Mouse (Mus musculus) heart, embryonic 15.5 days (tissue): ENCODE data around the gene Yju2. TPM values are rescaled to one million over a fixed set of nuclear protein-coding genes. Genes with fewer than 3 reads are reported as not detected.

Experiments used
- ATAC-seq: fragments of 200-750 bp; cut with Nextera tagmentation; replicated peaks from 2 replicates; pipeline ENCODE4 v1.8.0; 2017; ENCODE audit warnings: low read depth, moderate TSS enrichment; ENCODE audit not compliant: insufficient number of reproducible peaks, insufficient read depth, low FRiP score
- H3K27ac ChIP-seq: fragments of 300-500 bp; sonication (generic); 2 replicates; pipeline ENCODE4 v1.5.1; 2015; ENCODE audit warnings: mild to moderate bottlenecking, inconsistent platforms
- H3K27me3 ChIP-seq: fragments of 300-500 bp; sonication (generic); 2 replicates; pipeline ENCODE4 v1.6.1; 2015; ENCODE audit warnings: inconsistent platforms
- H3K36me3 ChIP-seq: fragments of 300-500 bp; sonication (generic); 2 replicates; pipeline ENCODE4 v1.6.1; 2015; ENCODE audit warnings: mild to moderate bottlenecking, inconsistent platforms
- H3K4me1 ChIP-seq: fragments of 300-500 bp; sonication (generic); replicated peaks from 2 replicates; pipeline ENCODE4 v1.6.1; 2015; ENCODE audit warnings: inconsistent platforms
- H3K4me2 ChIP-seq: fragments of 300-500 bp; sonication (generic); 2 replicates; pipeline ENCODE4 v1.6.1; 2015; ENCODE audit warnings: inconsistent platforms, mild to moderate bottlenecking, moderate library complexity
- H3K4me3 ChIP-seq: fragments of 300-500 bp; sonication (generic); 2 replicates; pipeline ENCODE4 v1.5.1; 2015; ENCODE audit warnings: mild to moderate bottlenecking, inconsistent platforms
- H3K9ac ChIP-seq: fragments of 300-500 bp; sonication (generic); 2 replicates; pipeline ENCODE4 v1.6.1; 2015; ENCODE audit warnings: mild to moderate bottlenecking, inconsistent platforms
- H3K9me3 ChIP-seq: fragments of 300-500 bp; sonication (generic); replicated peaks from 2 replicates; pipeline ENCODE4 v1.6.1; 2016; ENCODE audit warnings: inconsistent platforms
- WGBS: fragments of 180-500 bp; shearing (Covaris S2); methylation state at CpG from one replicate; pipeline ENCODE4 v1.1.7; 2015; ENCODE audit warnings: mixed read lengths; 5-methylcytosine and 5-hydroxymethylcytosine counted together
- polyA plus RNA-seq: library from polyadenylated mRNA; unstranded; fragments of >200 nt; fragmentation: Nextera tagmentation; extraction: Ambion mirVana; gene quantifications from 2 replicates; pipeline ENCODE4 v1.2.1, GENCODE M21; 2015

Yju2 gene
- polyA plus RNA-seq, 1 experiment from 2014 or later, result 13.9 TPM

GRCm38 (mm10) chr17:55986030-55986961 is 27.4 kb downstream of the Yju2 start, which contains the start of gene Fsd1:
Fsd1 (plus strand) TSS chr17:55986509.
- peak; percentile 23; the same call in 1 of the 2 replicates for ATAC-seq
- 0 out of 2 replicates have a peak within 1 kb of the TSS, but pooled peaks have one; percentile 15 for H3K9ac ChIP-seq
- WGBS, result 8% methylated on average over 35 of the region's 35 CpGs

GRCm38 (mm10) chr17:55990278-55990898 is 31.5 kb downstream of the Yju2 start:
- Histone ChIP-seq H3K27me3 (peaks cover 26% of the 10 kb centered on the region), H3K27ac (no peak overlapping the region), H3K4me2 (no peak overlapping the region), H3K36me3 (no peaks in the 10 kb centered on the region), H3K4me3 (no peak overlapping the region), H3K9me3 (no peaks in the 10 kb centered on the region), H3K4me1 (peaks cover 6% of the 10 kb centered on the region), H3K9ac (no peak overlapping the region)
- ATAC-seq, result no peak
- 70% methylated on average over 8 of the region's 8 CpGs for WGBS

More at GRCm38 (mm10) chr17:55986030-55986961, 27.4 kb downstream of the Yju2 start, which contains the start of gene Fsd1:
- Histone ChIP-seq H3K36me3 (no peaks in the 10 kb centered on the region), H3K4me1 (peaks cover 6% of the 10 kb centered on the region), H3K4me2 (peak within 1 kb of the TSS; percentile 55), H3K4me3 (peak within 1 kb of the TSS; percentile 37), H3K9me3 (no peaks in the 10 kb centered on the region), H3K27ac (no peak within 1 kb of the TSS), H3K27me3 (peaks cover 27% of the 10 kb centered on the region)

GRCm38 (mm10) chr17:55996007-55996406 is 37.1 kb downstream of the Yju2 start:
- no peaks in the 10 kb centered on the region for H3K4me1 ChIP-seq
- no peak for ATAC-seq
- no peaks in the 10 kb centered on the region for H3K36me3 ChIP-seq
- H3K4me3 ChIP-seq, result no peak overlapping the region
- 79% methylated on average over 15 of the region's 15 CpGs for WGBS
- H3K9ac ChIP-seq, result no peak overlapping the region
- no peak overlapping the region for H3K4me2 ChIP-seq
- H3K27me3 ChIP-seq, result peaks cover 16% of the 10 kb centered on the region
- no peaks in the 10 kb centered on the region for H3K9me3 ChIP-seq
- H3K27ac ChIP-seq, result no peak overlapping the region

GRCm38 (mm10) chr17:55999794-56000499 is 41.0 kb downstream of the Yju2 start:
- 10% methylated on average over 30 of the region's 30 CpGs for WGBS
- no peaks in the 10 kb centered on the region for H3K36me3 ChIP-seq

GRCm38 (mm10) chr17:56003000-56003399 is 44.1 kb downstream of the Yju2 start:
- H3K4me3 ChIP-seq, result no peak overlapping the region
- H3K4me1 ChIP-seq, result peaks cover 18% of the 10 kb centered on the region
- H3K9ac ChIP-seq, result no peak overlapping the region
- H3K27me3 ChIP-seq, result peaks cover 24% of the 10 kb centered on the region
- 59% methylated on average over 3 of the region's 3 CpGs for WGBS
- H3K27ac ChIP-seq, result no peak overlapping the region
- H3K9me3 ChIP-seq, result no peaks in the 10 kb centered on the region
- H3K36me3 ChIP-seq, result no peaks in the 10 kb centered on the region
- no peak for ATAC-seq
- H3K4me2 ChIP-seq, result no peak overlapping the region

More at GRCm38 (mm10) chr17:55999794-56000499, 41.0 kb downstream of the Yju2 start:
- no peak for ATAC-seq
- Histone ChIP-seq H3K27me3 (peaks cover 24% of the 10 kb centered on the region), H3K4me2 (peak overlapping the region; percentile 23), H3K4me1 (peaks cover under 1% of the 10 kb centered on the region; the same call in 1 of the 2 replicates), H3K27ac (no peak overlapping the region), H3K9ac (no peak overlapping the region), H3K9me3 (no peaks in the 10 kb centered on the region), H3K4me3 (no peak overlapping the region)

DNA sequence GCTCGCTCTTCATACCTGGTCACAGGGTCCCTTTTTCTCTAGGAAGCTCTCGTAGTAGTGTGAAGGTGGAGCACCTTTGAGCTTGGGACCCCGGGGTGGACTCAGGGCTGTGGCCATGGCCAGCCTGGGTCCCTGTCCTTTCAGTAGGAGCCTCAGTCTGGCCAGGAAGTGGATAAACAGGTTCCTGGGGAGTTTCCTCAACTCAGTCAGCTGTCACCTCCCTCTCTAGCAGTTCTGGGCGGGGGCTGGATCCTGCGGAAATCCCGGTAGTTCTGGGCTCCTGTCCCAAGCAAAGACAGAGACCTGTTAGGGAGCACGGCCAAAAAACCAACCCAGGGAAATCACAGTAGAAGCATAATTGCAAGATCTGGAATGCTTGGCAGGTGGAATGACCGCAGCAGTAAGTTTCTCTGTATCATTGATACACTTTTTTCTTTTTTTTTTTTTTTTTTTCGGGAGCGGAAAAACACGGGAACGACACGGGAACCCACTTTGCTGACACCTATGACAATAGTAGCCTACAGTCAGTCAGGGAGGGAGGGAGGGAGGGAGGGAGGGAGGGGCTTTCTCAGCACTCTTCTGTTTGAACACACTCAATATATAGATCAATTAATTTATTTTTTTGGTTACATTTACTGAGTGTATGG is 46.6 kb downstream of the Yju2 start, which contains the start of the genes Stap2 and Mpnd:
TSS of gene Stap2 (minus strand) at position 170 of the 647 bp plus-strand sequence.
TSS of gene Mpnd (plus strand) at position 297 of the 647 bp plus-strand sequence.
- H3K9ac ChIP-seq, result peak within 1 kb of the TSS; percentile 44; the same call in 1 of the 2 replicates

DNA sequence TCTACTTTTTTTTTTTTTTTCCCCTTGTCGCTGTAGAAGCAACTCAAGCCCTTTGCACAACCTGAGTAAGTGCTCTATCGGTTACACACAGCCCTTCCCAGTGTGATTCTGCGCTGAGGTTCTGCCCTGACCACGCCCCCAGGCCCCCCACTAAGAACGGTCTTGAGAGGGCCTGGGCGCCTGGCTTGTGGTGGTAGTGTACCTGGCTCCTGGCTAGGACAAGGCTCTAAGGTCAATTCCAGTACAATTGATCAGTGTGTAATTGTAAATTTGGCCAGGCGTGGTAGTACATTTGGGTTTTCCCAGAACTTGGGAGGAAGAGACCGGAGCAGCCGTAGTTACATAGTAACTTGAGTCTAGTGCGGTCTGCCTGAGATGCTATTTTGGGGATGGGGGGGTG is 48.1 kb downstream of the Yju2 start:
- WGBS, result 51% methylated on average over 10 of the region's 10 CpGs
- no peaks in the 10 kb centered on the region for H3K27me3 ChIP-seq
- ATAC-seq, result no peak
- no peaks in the 10 kb centered on the region for H3K9me3 ChIP-seq
- no peak overlapping the region for H3K9ac ChIP-seq
- H3K4me3 ChIP-seq, result no peak overlapping the region
- peaks cover 33% of the 10 kb centered on the region for H3K4me1 ChIP-seq
- H3K36me3 ChIP-seq, result peaks cover 8% of the 10 kb centered on the region; the same call in 1 of the 2 replicates
- 0 out of 2 replicates have a peak overlapping the region, but pooled peaks have one; percentile 50 for H3K27ac ChIP-seq
- H3K4me2 ChIP-seq, result no peak overlapping the region

More for the DNA sequence above, 46.6 kb downstream of the Yju2 start, which contains the start of the genes Stap2 and Mpnd:
- ATAC-seq, result no peak
- Histone ChIP-seq H3K4me2 (peak within 1 kb of the TSS; percentile 51), H3K36me3 (no peaks in the 10 kb centered on the region), H3K4me1 (peaks cover 29% of the 10 kb centered on the region), H3K27ac (peak within 1 kb of the TSS; percentile 53; the same call in 1 of the 2 replicates), H3K4me3 (peak within 1 kb of the TSS; percentile 44), H3K27me3 (peaks cover 12% of the 10 kb centered on the region), H3K9me3 (no peaks in the 10 kb centered on the region)
- 27% methylated on average over 13 of the region's 13 CpGs for WGBS

DNA sequence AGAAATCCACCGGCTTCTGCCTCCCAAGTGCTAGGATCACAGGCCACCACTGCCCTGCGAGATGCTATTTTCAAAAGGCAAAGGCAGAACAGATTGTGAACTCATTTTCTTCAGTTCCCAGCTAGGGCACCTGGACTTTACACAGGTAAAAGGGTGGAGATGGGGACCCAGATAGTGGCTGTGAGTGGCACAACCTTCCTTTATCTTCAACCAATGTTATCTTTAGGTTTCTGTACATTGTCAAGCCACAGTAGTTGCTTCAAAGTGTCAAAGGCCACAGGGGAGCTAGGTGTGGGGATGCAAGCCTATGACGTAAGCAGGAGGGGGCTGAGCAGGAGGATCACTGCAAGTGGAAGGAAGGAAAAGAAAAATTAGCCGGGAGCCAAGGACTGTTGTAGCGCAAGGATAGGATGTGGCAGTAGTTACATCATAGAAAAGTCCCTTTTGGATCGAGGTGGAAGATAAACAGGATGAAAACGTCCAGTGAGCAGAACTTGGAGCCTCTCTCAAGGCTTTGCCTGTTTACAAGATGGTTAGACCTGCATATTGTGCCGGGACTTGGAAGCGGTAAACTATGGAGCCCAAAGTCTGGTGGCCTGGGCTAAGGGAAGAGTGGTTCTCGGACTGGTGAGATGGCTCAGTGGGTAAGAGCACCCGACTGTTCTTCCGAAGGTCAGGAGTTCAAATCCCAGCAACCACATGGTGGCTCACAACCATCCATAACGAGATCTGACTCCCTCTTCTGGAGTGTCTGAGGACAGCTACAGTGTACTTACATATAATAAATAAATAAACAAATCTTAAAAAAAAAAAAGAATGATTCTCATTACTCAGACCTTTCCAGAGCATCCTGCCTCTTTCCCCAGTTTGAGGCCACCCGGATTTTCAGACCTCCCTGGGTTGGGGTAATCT is 48.8 kb downstream of the Yju2 start:
- Histone ChIP-seq H3K27me3 (no peaks in the 10 kb centered on the region), H3K27ac (peak overlapping the region; percentile 92), H3K4me2 (peak overlapping the region; percentile 92), H3K9ac (no peak overlapping the region), H3K9me3 (no peaks in the 10 kb centered on the region), H3K4me3 (peak overlapping the region; percentile 84), H3K36me3 (peaks cover 9% of the 10 kb centered on the region; the same call in 1 of the 2 replicates), H3K4me1 (peaks cover 33% of the 10 kb centered on the region)
- ATAC-seq, result no peak
- WGBS, result 27% methylated on average over 14 of the region's 14 CpGs

DNA sequence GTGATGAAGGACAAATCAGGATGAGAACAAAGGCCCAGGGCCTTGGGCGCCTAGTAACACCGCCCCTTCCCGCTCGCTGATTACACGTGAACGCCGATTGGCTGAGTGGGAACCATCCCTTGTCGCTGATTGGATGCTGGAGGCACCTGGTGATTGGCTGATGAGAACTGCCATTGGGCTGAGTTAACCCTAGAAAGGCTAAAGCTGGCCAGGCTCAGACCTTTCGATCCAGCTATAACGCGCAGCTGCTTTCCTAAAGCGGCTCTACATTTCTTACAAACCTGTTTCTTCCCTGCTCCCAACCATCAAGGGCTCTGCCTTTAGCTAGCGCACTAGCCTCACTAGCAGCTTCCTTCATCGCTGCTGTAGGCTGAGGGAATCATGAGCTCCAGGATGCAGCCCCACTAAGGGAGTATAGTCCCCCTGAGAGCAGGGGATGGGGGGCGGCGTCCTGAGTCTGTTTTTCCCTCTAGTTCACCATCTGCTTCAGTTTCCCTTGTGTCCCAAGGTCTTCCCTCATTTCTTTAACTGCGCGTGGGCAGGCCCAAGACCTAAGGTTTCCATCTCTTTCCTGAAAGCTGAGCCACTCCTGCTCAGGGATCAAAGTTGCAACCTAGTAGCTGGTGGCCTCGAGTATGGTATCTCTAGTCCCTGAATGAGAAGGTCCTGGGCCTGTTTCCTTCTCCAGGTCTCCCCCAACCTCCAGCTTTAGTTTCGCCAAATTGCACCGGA is 49.6 kb downstream of the Yju2 start:
- ATAC-seq, result peak; percentile 90
- Histone ChIP-seq H3K27me3 (no peaks in the 10 kb centered on the region), H3K9me3 (no peaks in the 10 kb centered on the region), H3K9ac (peak overlapping the region; percentile 58), H3K4me2 (peak overlapping the region; percentile 92), H3K4me1 (peaks cover 33% of the 10 kb centered on the region), H3K36me3 (peaks cover 15% of the 10 kb centered on the region), H3K27ac (peak overlapping the region; percentile 92), H3K4me3 (peak overlapping the region; percentile 84)
- WGBS, result under 1% methylated on average over 21 of the region's 21 CpGs
